In genomic region chr12:119157068-119157467, GRCm38 (mm10) we compare ENCODE assay signal across 14 mouse cellular contexts.
DNase-seq lines count a peak whose midpoint lies in the region; ATAC-seq and TF ChIP-seq lines count a peak whose summit lies in the region.
"Had no signal": no experiment of that assay in that cellular context is flagged by ENCODE, and none has a peak within 500 bp of the region (broad histone marks: within the 10 kb centered on the region; RNA-seq: fewer than 3 reads in every experiment).

No protein-coding gene starts in this region.

- peak; percentile 39 for DNase-seq in lung, postnatal 0 days (ENCODE audit: low spot score)
- no peak for DNase-seq in lung, postnatal 25 days (ENCODE audit: low spot score)
- peak; percentile 30 for DNase-seq in MEL (ENCODE audit: low read depth, low spot score)
- DNase-seq in adrenal gland, postnatal 36 days = no peak
- DNase-seq in gastrocnemius, adult 8-10 months (ENCODE audit: low spot score in 2 of 2) = no peak
- no peak for DNase-seq in right cerebral cortex, postnatal 25 days
- DNase-seq: adrenal gland, adult 8-10 months; embryo, embryonic 11 days; kidney, postnatal 10 days; thymus, postnatal 4 days had no signal

- WGBS in lung, postnatal 0 days = 55% methylated on average over 3 of the region's 3 CpGs
- 33% methylated on average over 3 of the region's 3 CpGs for WGBS in liver, embryonic 16.5 days (ENCODE audit: insufficient replicate concordance)

- peak overlapping the region; percentile 8; the same call in 1 of the 2 replicates for H3K4me2 ChIP-seq in lung, postnatal 0 days (replicated peaks; ENCODE audit: low read depth, low read length)
- 0 out of 2 replicates have a peak overlapping the region, but pooled peaks have one; percentile 9 for H3K4me2 ChIP-seq in liver, embryonic 16.5 days (ENCODE audit: low read depth, low read length)
- H3K4me2 ChIP-seq: limb, embryonic 12.5 days; stomach, embryonic 15.5 days had no signal

- H3K9ac ChIP-seq in lung, postnatal 0 days (replicated peaks; ENCODE audit: low read depth) = no peak overlapping the region
- peak overlapping the region; percentile 45; the same call in 1 of the 2 replicates for H3K9ac ChIP-seq in MEL (ENCODE audit: control insufficient read depth, low read depth, low read length, poor library complexity, severe bottlenecking)
- no peak overlapping the region for H3K9ac ChIP-seq in liver, embryonic 16.5 days (ENCODE audit: low read depth, low read length)
- H3K9ac ChIP-seq: limb, embryonic 12.5 days; stomach, embryonic 15.5 days had no signal

- no peak overlapping the region for H3K27ac ChIP-seq in lung, postnatal 0 days (ENCODE audit: low read length)
- H3K27ac ChIP-seq in MEL (ENCODE audit: control insufficient read depth, low read depth, low read length) = no peak overlapping the region; the same call in 1 of the 2 replicates
- no peak overlapping the region for H3K27ac ChIP-seq in liver, embryonic 16.5 days (ENCODE audit: low read length)
- H3K27ac ChIP-seq: limb, embryonic 12.5 days; stomach, embryonic 15.5 days had no signal

- no peaks in the 10 kb centered on the region for H3K4me1 ChIP-seq in lung, postnatal 0 days (ENCODE audit: insufficient read depth, low read depth, low read length)
- no peaks in the 10 kb centered on the region for H3K4me1 ChIP-seq in MEL (ENCODE audit: control insufficient read depth in 1 of 2, insufficient read depth in 2 of 2, low read length in 2 of 2)
- no peaks in the 10 kb centered on the region for H3K4me1 ChIP-seq in liver, embryonic 16.5 days (ENCODE audit: control insufficient read depth, low read depth, low read length)
- H3K4me1 ChIP-seq: limb, embryonic 12.5 days; stomach, embryonic 15.5 days had no signal

- TF ChIP-seq EP300 in lung, postnatal 0 days (IDR thresholded peaks at IDR 0.05) = no peak
- no peak for TF ChIP-seq EP300 in MEL (IDR thresholded peaks at IDR 0.05; ENCODE audit: low read depth in 1 of 2, low read length in 2 of 2)

- no peaks in the 10 kb centered on the region for H3K79me2 ChIP-seq in MEL (ENCODE audit: control insufficient read depth, insufficient read depth, low read length, poor library complexity)

- no peak for ATAC-seq in lung, postnatal 0 days
- no peak for ATAC-seq in liver, embryonic 16.5 days (ENCODE audit: low read depth)
- ATAC-seq: hindbrain, embryonic 16.5 days had no signal

- no peak for TF ChIP-seq RAD21 in MEL (IDR thresholded peaks at IDR 0.05; ENCODE audit: low read depth, low read length)

- no peak overlapping the region for H3K4me3 ChIP-seq in lung, postnatal 0 days (ENCODE audit: low read depth, low read length)
- H3K4me3 ChIP-seq in MEL (ENCODE audit: control insufficient read depth in 1 of 2, insufficient read depth in 1 of 2, low read depth in 2 of 2, low read length in 2 of 2) = peak overlapping the region; percentile 29 to 79; a peak in 3 of 4 replicates
- no peak overlapping the region for H3K4me3 ChIP-seq in liver, embryonic 16.5 days (ENCODE audit: low read depth, low read length)
- H3K4me3 ChIP-seq: limb, embryonic 12.5 days; stomach, embryonic 15.5 days had no signal

- H3K27me3 ChIP-seq in lung, postnatal 0 days (replicated peaks; ENCODE audit: insufficient read depth, low read length) = no peaks in the 10 kb centered on the region
- no peaks in the 10 kb centered on the region for H3K27me3 ChIP-seq in MEL (ENCODE audit: control insufficient read depth in 1 of 2, insufficient read depth in 2 of 2, low read length in 2 of 2)
- H3K27me3 ChIP-seq in liver, embryonic 16.5 days (ENCODE audit: control insufficient read depth, insufficient read depth, low read depth, low read length) = no peaks in the 10 kb centered on the region
- H3K27me3 ChIP-seq: limb, embryonic 12.5 days; stomach, embryonic 15.5 days had no signal

- H3K9me3 ChIP-seq in lung, postnatal 0 days (ENCODE audit: low read length) = no peaks in the 10 kb centered on the region
- no peaks in the 10 kb centered on the region for H3K9me3 ChIP-seq in MEL (replicated peaks; ENCODE audit: insufficient read depth, low read length)
- H3K9me3 ChIP-seq in liver, embryonic 16.5 days (replicated peaks; ENCODE audit: control insufficient read depth, low read length) = no peaks in the 10 kb centered on the region
- H3K9me3 ChIP-seq: limb, embryonic 12.5 days; stomach, embryonic 15.5 days had no signal

- TF ChIP-seq POLR2A in MEL (IDR thresholded peaks at IDR 0.05; ENCODE audit: control insufficient read depth in 1 of 2, insufficient read depth in 1 of 2, low read depth in 1 of 2, low read length in 2 of 2, poor library complexity in 1 of 2) = no peak

- no peak for TF ChIP-seq CTCF in lung, postnatal 0 days (IDR thresholded peaks at IDR 0.05)
- no peak for TF ChIP-seq CTCF in MEL (IDR thresholded peaks at IDR 0.05 in 2 of 3, conservative IDR thresholded peaks at IDR 0.05 in 1 of 3; ENCODE audit: control insufficient read depth in 1 of 3, insufficient read depth in 1 of 3, low read depth in 2 of 3, low read length in 3 of 3, poor library complexity in 1 of 3, severe bottlenecking in 1 of 3)

- no peaks in the 10 kb centered on the region for H3K36me3 ChIP-seq in lung, postnatal 0 days (ENCODE audit: insufficient read depth, low read length)
- no peaks in the 10 kb centered on the region for H3K36me3 ChIP-seq in MEL (ENCODE audit: control insufficient read depth in 1 of 2, insufficient read depth in 2 of 2, low read length in 2 of 2)
- H3K36me3 ChIP-seq in liver, embryonic 16.5 days (ENCODE audit: control insufficient read depth, insufficient read depth) = no peaks in the 10 kb centered on the region
- H3K36me3 ChIP-seq: stomach, embryonic 15.5 days had no signal

TF ChIP-seq in MEL, 35 proteins besides CTCF, POLR2A, EP300 and RAD21:
- no peak for TF ChIP-seq BHLHE40 (IDR thresholded peaks at IDR 0.05; ENCODE audit: borderline replicate concordance, low read depth, low read length)
- TF ChIP-seq SIN3A (IDR thresholded peaks at IDR 0.05; ENCODE audit: low read length) = 0 out of 2 replicates have a peak, but pooled peaks have one; percentile 21
- TF ChIP-seq ETS1 (IDR thresholded peaks at IDR 0.05; ENCODE audit: low read depth, low read length) = peak; percentile 50; the same call in 1 of the 2 replicates

Comparison
In these comparisons a context has a peak if more than half of its experiments do, and no peak if none do; other contexts are left out.
1. DNase-seq: peak in lung, postnatal 0 days (single experiment) and MEL (single experiment); none in lung, postnatal 25 days (single experiment), adrenal gland, postnatal 36 days (0 of 2), gastrocnemius, adult 8-10 months (0 of 2) and right cerebral cortex, postnatal 25 days (single experiment).
2. H3K4me3 ChIP-seq: peak in MEL (2 of 2); none in lung, postnatal 0 days (single experiment) and liver, embryonic 16.5 days (single experiment).